Mouse (Mus musculus) liver, embryonic 14.5 days (tissue): ENCODE measurements at regions not wholly inside any gene's neighbourhood (a gene's known extent, or its start where the extent isn't known, plus 50 kb on each side); places are given as distances from the start of the nearest gene placed in this dataset.

ENCODE experiments used
- CTCF ChIP-seq: IDR thresholded peaks from 2 replicates; pipeline ENCODE4 v1.5.1; 2016; ENCODE audit warnings: antibody characterized with exemption, low read depth, control low read depth
- EP300 ChIP-seq: IDR thresholded peaks from 2 replicates; pipeline ENCODE4 v1.6.1; 2016; ENCODE audit warnings: antibody characterized with exemption, low read depth

- no peak for TF ChIP-seq CTCF
- TF ChIP-seq EP300 = no peak
These were observed 128.9 kb downstream of the 4933412E24Rik start for GRCm38 (mm10) chr15:59887381-59888130.
